Mouse (Mus musculus) lung, embryonic 14.5 days (tissue): ENCODE results near the gene Telo2. TPM values are rescaled to one million over a fixed set of nuclear protein-coding genes. Genes with fewer than 3 reads are reported as not detected.

Experiments
- ATAC-seq: fragments of 200-750 bp; cut with Nextera tagmentation; 2 replicates; pipeline ENCODE4 v1.8.0; 2017; ENCODE audit warnings: mild to moderate bottlenecking, moderate TSS enrichment, moderate library complexity; ENCODE audit not compliant: insufficient read depth
- DNase-seq: peaks from one replicate; pipeline ENCODE4 v3.0.0-alpha.2; 2015
- H3K27ac ChIP-seq: fragments of 300-500 bp; sonication (generic); 2 replicates; pipeline ENCODE4 v1.5.1; 2014; ENCODE audit warnings: low read depth, mild to moderate bottlenecking, moderate library complexity
- H3K27me3 ChIP-seq: fragments of 300-500 bp; sonication (generic); 2 replicates; pipeline ENCODE4 v1.6.1; 2014; ENCODE audit warnings: low read length, control low read depth; ENCODE audit not compliant: insufficient read depth
- H3K36me3 ChIP-seq: fragments of 300-500 bp; sonication (generic); 2 replicates; pipeline ENCODE4 v1.6.1; 2014; ENCODE audit warnings: control low read depth; ENCODE audit not compliant: insufficient read depth
- H3K4me1 ChIP-seq: fragments of 300-500 bp; sonication (generic); 2 replicates; pipeline ENCODE4 v1.6.1; 2014; ENCODE audit warnings: antibody characterized with exemption, control low read depth; ENCODE audit not compliant: insufficient read depth
- H3K4me2 ChIP-seq: fragments of 300-500 bp; sonication (generic); 2 replicates; pipeline ENCODE4 v1.6.1; 2014; ENCODE audit warnings: mild to moderate bottlenecking
- H3K4me3 ChIP-seq: fragments of 300-500 bp; sonication (generic); 2 replicates; pipeline ENCODE4 v1.5.1; 2014; ENCODE audit warnings: low read depth, low read length
- H3K9ac ChIP-seq: fragments of 300-500 bp; sonication (generic); 2 replicates; pipeline ENCODE4 v1.6.1; 2014
- H3K9me3 ChIP-seq: fragments of 300-500 bp; sonication (generic); 2 replicates; pipeline ENCODE4 v1.6.1; 2016; ENCODE audit warnings: low read depth, low read length, control low read depth
- CTCF ChIP-seq: IDR thresholded peaks from 2 replicates; pipeline ENCODE4 v1.5.1; 2016; ENCODE audit warnings: antibody characterized with exemption, low read depth
- WGBS: fragments of 180-500 bp; shearing (Covaris S2); extraction: QIAGEN DNeasy Blood & Tissue Kit; methylation state at CpG from one replicate; pipeline ENCODE4 v1.1.7; 2014; 5-methylcytosine and 5-hydroxymethylcytosine counted together
- polyA plus RNA-seq: library from polyadenylated mRNA; unstranded; fragments of >200 nt; fragmentation: Nextera tagmentation; extraction: Ambion mirVana; gene quantifications from 2 replicates; pipeline ENCODE4 v1.2.1, GENCODE M21; 2014

The Telo2 gene
- polyA plus RNA-seq, 1 experiment from 2014 or later, result 46.5 TPM

GRCm38 (mm10) chr17:25101338-25101737 lies 14.4 kb downstream of the Telo2 start:
- peaks cover 88% of the 10 kb centered on the region for H3K36me3 ChIP-seq

GRCm38 (mm10) chr17:25100052-25100451 lies 15.7 kb downstream of the Telo2 start:
- 90% methylated on average over 6 of the region's 6 CpGs for WGBS
- no peak overlapping the region for H3K4me2 ChIP-seq
- H3K4me3 ChIP-seq, result no peak overlapping the region
- no peaks in the 10 kb centered on the region for H3K9me3 ChIP-seq
- H3K4me1 ChIP-seq, result no peaks in the 10 kb centered on the region
- DNase-seq (no peak), ATAC-seq (no peak)
- H3K27ac ChIP-seq, result no peak overlapping the region
- peaks cover 75% of the 10 kb centered on the region for H3K36me3 ChIP-seq
- no peak for TF ChIP-seq CTCF
- H3K9ac ChIP-seq, result no peak overlapping the region
- H3K27me3 ChIP-seq, result no peaks in the 10 kb centered on the region

More at GRCm38 (mm10) chr17:25101338-25101737, 14.4 kb downstream of the Telo2 start:
- Histone ChIP-seq H3K27ac (no peak overlapping the region), H3K9me3 (no peaks in the 10 kb centered on the region), H3K4me1 (no peaks in the 10 kb centered on the region), H3K4me2 (no peak overlapping the region), H3K4me3 (no peak overlapping the region), H3K27me3 (no peaks in the 10 kb centered on the region), H3K9ac (no peak overlapping the region)
- no peak for TF ChIP-seq CTCF
- no peak for DNase-seq
- no peak for ATAC-seq
- WGBS, result 90% methylated on average over 11 of the region's 11 CpGs

- Histone ChIP-seq H3K36me3 (peaks cover 37% of the 10 kb centered on the region), H3K9me3 (no peaks in the 10 kb centered on the region), H3K27me3 (no peaks in the 10 kb centered on the region), H3K4me3 (no peak overlapping the region), H3K9ac (no peak overlapping the region), H3K4me1 (no peaks in the 10 kb centered on the region), H3K4me2 (no peak overlapping the region), H3K27ac (no peak overlapping the region)
- TF ChIP-seq CTCF, result no peak
- WGBS, result 83% methylated on average over 2 of the region's 2 CpGs
- no peak for ATAC-seq
- no peak for DNase-seq
These were observed 19.5 kb downstream of the Telo2 start for GRCm38 (mm10) chr17:25096221-25096620.

GRCm38 (mm10) chr17:25090450-25090849 lies 25.3 kb downstream of the Telo2 start:
- Histone ChIP-seq H3K27ac (no peak overlapping the region), H3K27me3 (no peaks in the 10 kb centered on the region), H3K36me3 (0 out of 2 replicates have a peak, but pooled peaks cover 4% of the 10 kb centered on the region), H3K4me2 (no peak overlapping the region), H3K4me3 (no peak overlapping the region), H3K4me1 (peaks cover 4% of the 10 kb centered on the region; the same call in 1 of the 2 replicates), H3K9me3 (no peaks in the 10 kb centered on the region), H3K9ac (no peak overlapping the region)
- ATAC-seq (no peak), DNase-seq (no peak)
- 92% methylated on average over 10 of the region's 10 CpGs for WGBS
- no peak for TF ChIP-seq CTCF

- Histone ChIP-seq H3K4me1 (peaks cover 4% of the 10 kb centered on the region; the same call in 1 of the 2 replicates), H3K27ac (0 out of 2 replicates have a peak overlapping the region, but pooled peaks have one; percentile 18), H3K9me3 (no peaks in the 10 kb centered on the region), H3K4me3 (no peak overlapping the region; the same call in 1 of the 2 replicates), H3K9ac (0 out of 2 replicates have a peak overlapping the region, but pooled peaks have one; percentile 26), H3K27me3 (no peaks in the 10 kb centered on the region), H3K36me3 (0 out of 2 replicates have a peak, but pooled peaks cover 4% of the 10 kb centered on the region), H3K4me2 (peak overlapping the region; percentile 18; the same call in 1 of the 2 replicates)
- no peak for TF ChIP-seq CTCF
- ATAC-seq, result no peak
- no peak for DNase-seq
- WGBS, result 87% methylated on average over 10 of the region's 10 CpGs
These were observed 26.6 kb downstream of the Telo2 start for GRCm38 (mm10) chr17:25089158-25089557.

GRCm38 (mm10) chr17:25086724-25087123 lies 29.0 kb downstream of the Telo2 start:
- peaks cover 16% of the 10 kb centered on the region for H3K4me1 ChIP-seq
- no peaks in the 10 kb centered on the region for H3K27me3 ChIP-seq
- H3K4me3 ChIP-seq, result no peak overlapping the region
- no peak overlapping the region for H3K4me2 ChIP-seq
- no peaks in the 10 kb centered on the region for H3K9me3 ChIP-seq
- 87% methylated on average over 7 of the region's 7 CpGs for WGBS
- TF ChIP-seq CTCF, result no peak
- no peak overlapping the region for H3K27ac ChIP-seq
- DNase-seq (no peak), ATAC-seq (no peak)
- no peak overlapping the region for H3K9ac ChIP-seq
- H3K36me3 ChIP-seq, result 0 out of 2 replicates have a peak, but pooled peaks cover 4% of the 10 kb centered on the region

- ATAC-seq, result no peak
- H3K27me3 ChIP-seq, result no peaks in the 10 kb centered on the region
- 0 out of 2 replicates have a peak, but pooled peaks cover 4% of the 10 kb centered on the region for H3K36me3 ChIP-seq
- no peak overlapping the region for H3K4me2 ChIP-seq
- no peak overlapping the region for H3K9ac ChIP-seq
- DNase-seq, result no peak
- H3K27ac ChIP-seq, result peak overlapping the region; percentile 98
- WGBS, result 76% methylated on average over 13 of the region's 13 CpGs
- TF ChIP-seq CTCF, result peak; percentile 20; the same call in 1 of the 2 replicates
- no peak overlapping the region for H3K4me3 ChIP-seq
- H3K4me1 ChIP-seq, result peaks cover 22% of the 10 kb centered on the region
- H3K9me3 ChIP-seq, result no peaks in the 10 kb centered on the region
These were observed 30.9 kb downstream of the Telo2 start for GRCm38 (mm10) chr17:25084835-25085385.
